Mouse (Mus musculus) heart, embryonic 10.5 days (tissue): Measurements from ENCODE around the gene Tmem212. TPM values are rescaled to one million over a fixed set of nuclear protein-coding genes. Genes with fewer than 3 reads are reported as not detected.

Experiments used
- DNase-seq: peaks from one replicate; pipeline ENCODE4 v3.0.0-alpha.2; 2017; ENCODE audit warnings: low spot score
- H3K27ac ChIP-seq: fragments of 300-500 bp; sonication (generic); 2 replicates; pipeline ENCODE4 v1.5.1; 2016; ENCODE audit warnings: mild to moderate bottlenecking
- H3K27me3 ChIP-seq: fragments of 300-500 bp; sonication (generic); 2 replicates; pipeline ENCODE4 v1.6.1; 2016; ENCODE audit warnings: mild to moderate bottlenecking; ENCODE audit not compliant: poor library complexity, insufficient read depth, severe bottlenecking
- H3K36me3 ChIP-seq: fragments of 300-500 bp; sonication (generic); 2 replicates; pipeline ENCODE4 v1.6.1; 2016; ENCODE audit warnings: mild to moderate bottlenecking, moderate library complexity
- H3K4me1 ChIP-seq: fragments of 300-500 bp; sonication (generic); 2 replicates; pipeline ENCODE4 v1.6.1; 2016; ENCODE audit warnings: mild to moderate bottlenecking
- H3K4me3 ChIP-seq: fragments of 300-500 bp; sonication (generic); 2 replicates; pipeline ENCODE4 v1.5.1; 2016; ENCODE audit warnings: mild to moderate bottlenecking, moderate library complexity
- H3K9me3 ChIP-seq: fragments of 300-500 bp; sonication (generic); 2 replicates; pipeline ENCODE4 v1.6.1; 2016; ENCODE audit warnings: mild to moderate bottlenecking, moderate library complexity
- WGBS: fragments of 180-500 bp; shearing (Covaris S2); methylation state at CpG from one replicate; pipeline ENCODE4 v1.1.7; 2016; 5-methylcytosine and 5-hydroxymethylcytosine counted together
- polyA plus RNA-seq: library from polyadenylated mRNA; unstranded; fragments of >200 nt; fragmentation: Nextera tagmentation; extraction: Ambion mirVana; gene quantifications from 2 replicates; pipeline ENCODE4 v1.2.1, GENCODE M21; 2016

Tmem212 gene
- polyA plus RNA-seq, 1 experiment from 2014 or later = not detected

DNA sequence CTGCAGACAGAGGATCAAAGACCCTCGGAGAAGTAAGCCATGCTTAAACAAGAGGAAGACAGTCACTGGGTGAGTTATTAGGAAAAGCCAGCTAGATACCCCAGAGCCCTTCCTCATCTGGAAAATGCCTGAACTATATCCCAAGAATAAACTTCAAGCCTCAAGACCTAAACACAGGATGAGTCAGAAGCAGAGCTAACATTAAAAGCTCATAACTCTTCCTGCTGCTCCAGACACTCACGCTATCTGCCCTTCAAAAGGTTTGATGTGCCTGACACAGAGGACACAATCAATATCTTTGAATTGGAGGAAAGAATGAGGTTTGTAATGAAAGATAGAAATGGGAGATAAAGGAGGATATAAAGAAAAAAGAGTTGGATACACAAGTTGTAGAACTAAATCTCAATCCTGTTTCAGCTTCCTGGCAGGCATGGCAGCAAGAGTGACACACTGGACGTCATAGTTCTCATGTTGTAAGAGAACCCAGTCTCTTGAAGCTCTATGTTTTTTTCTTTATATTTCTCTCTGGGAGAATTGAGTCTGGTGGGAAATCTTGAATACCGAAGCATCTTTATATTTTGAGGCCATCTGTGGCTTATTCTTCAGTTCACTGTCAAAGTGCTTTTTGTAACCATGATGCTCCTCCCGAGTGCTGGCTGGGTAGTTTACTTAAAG is 37.6 kb downstream of the Tmem212 start:
- Histone ChIP-seq H3K27ac (peak overlapping the region; percentile 75), H3K4me3 (peak overlapping the region; percentile 9; the same call in 1 of the 2 replicates)
- WGBS = 38% methylated on average over 5 of the region's 5 CpGs

DNA sequence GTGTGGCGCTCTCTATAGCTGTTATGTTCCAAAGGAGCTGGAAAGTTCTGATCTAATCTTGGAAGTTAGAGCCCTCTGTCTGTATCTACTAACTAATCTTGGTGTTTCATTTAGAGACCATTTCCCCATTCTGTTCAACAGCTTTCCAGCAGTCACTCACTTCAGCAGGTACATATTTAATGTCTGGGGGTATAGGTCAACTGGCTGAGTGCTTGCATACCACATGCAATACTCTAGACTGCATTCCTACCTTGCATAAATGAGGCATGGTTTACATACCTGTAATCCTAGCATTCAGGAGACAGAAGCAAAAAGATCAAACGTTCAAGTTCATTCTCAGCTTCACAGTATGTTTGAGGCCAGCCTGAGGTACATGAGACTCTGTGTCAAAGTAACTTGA is 39.9 kb downstream of the Tmem212 start:
- Histone ChIP-seq H3K9me3 (no peaks in the 10 kb centered on the region), H3K4me3 (no peak overlapping the region), H3K27ac (no peak overlapping the region), H3K4me1 (peaks cover 32% of the 10 kb centered on the region), H3K27me3 (no peaks in the 10 kb centered on the region), H3K36me3 (no peaks in the 10 kb centered on the region)
- 82% methylated on average over 2 of the region's 2 CpGs for WGBS
- no peak for DNase-seq

More for the DNA sequence above, 37.6 kb downstream of the Tmem212 start:
- DNase-seq = peak; percentile 24
- Histone ChIP-seq H3K4me1 (peaks cover 53% of the 10 kb centered on the region), H3K9me3 (no peaks in the 10 kb centered on the region), H3K36me3 (no peaks in the 10 kb centered on the region), H3K27me3 (no peaks in the 10 kb centered on the region)

- Histone ChIP-seq H3K27me3 (no peaks in the 10 kb centered on the region), H3K4me3 (no peak overlapping the region), H3K9me3 (no peaks in the 10 kb centered on the region), H3K4me1 (peaks cover 20% of the 10 kb centered on the region), H3K27ac (no peak overlapping the region), H3K36me3 (no peaks in the 10 kb centered on the region)
- 81% methylated on average over 5 of the region's 5 CpGs for WGBS
- DNase-seq = peak; percentile 33
Measured at GRCm38 (mm10) chr3:27854431-27855180, 41.6 kb downstream of the Tmem212 start.

GRCm38 (mm10) chr3:27843266-27843665 is 52.9 kb downstream of the Tmem212 start:
- Histone ChIP-seq H3K27ac (no peak overlapping the region), H3K36me3 (no peaks in the 10 kb centered on the region), H3K9me3 (no peaks in the 10 kb centered on the region), H3K4me3 (no peak overlapping the region), H3K4me1 (peaks cover 30% of the 10 kb centered on the region), H3K27me3 (0 out of 2 replicates have a peak, but pooled peaks cover 4% of the 10 kb centered on the region)
- DNase-seq = peak; percentile 73
- WGBS = 40% methylated on average over 5 of the region's 5 CpGs

- 47% methylated on average over 5 of the region's 5 CpGs for WGBS
- Histone ChIP-seq H3K4me3 (no peak overlapping the region), H3K4me1 (peaks cover 30% of the 10 kb centered on the region), H3K27ac (no peak overlapping the region), H3K36me3 (no peaks in the 10 kb centered on the region), H3K27me3 (0 out of 2 replicates have a peak, but pooled peaks cover 4% of the 10 kb centered on the region), H3K9me3 (no peaks in the 10 kb centered on the region)
- peak; percentile 66 for DNase-seq
Measured at GRCm38 (mm10) chr3:27842856-27843255, 53.3 kb downstream of the Tmem212 start.

GRCm38 (mm10) chr3:27840311-27840710 is 55.9 kb downstream of the Tmem212 start:
- Histone ChIP-seq H3K36me3 (no peaks in the 10 kb centered on the region), H3K9me3 (no peaks in the 10 kb centered on the region), H3K27me3 (peaks cover 7% of the 10 kb centered on the region; the same call in 1 of the 2 replicates), H3K27ac (peak overlapping the region; percentile 70), H3K4me3 (peak overlapping the region; percentile 49), H3K4me1 (peaks cover 35% of the 10 kb centered on the region)
- WGBS = 30% methylated on average over 9 of the region's 9 CpGs
- DNase-seq = peak; percentile 73

- WGBS = 31% methylated on average over 3 of the region's 3 CpGs
- H3K4me1 ChIP-seq = peaks cover 37% of the 10 kb centered on the region
- peak overlapping the region; percentile 49 for H3K4me3 ChIP-seq
- peak overlapping the region; percentile 70 for H3K27ac ChIP-seq
- H3K9me3 ChIP-seq = no peaks in the 10 kb centered on the region
- peak; percentile 70 for DNase-seq
- H3K36me3 ChIP-seq = no peaks in the 10 kb centered on the region
- H3K27me3 ChIP-seq = peaks cover 8% of the 10 kb centered on the region; the same call in 1 of the 2 replicates
Measured at GRCm38 (mm10) chr3:27839795-27840194, 56.4 kb downstream of the Tmem212 start.

DNA sequence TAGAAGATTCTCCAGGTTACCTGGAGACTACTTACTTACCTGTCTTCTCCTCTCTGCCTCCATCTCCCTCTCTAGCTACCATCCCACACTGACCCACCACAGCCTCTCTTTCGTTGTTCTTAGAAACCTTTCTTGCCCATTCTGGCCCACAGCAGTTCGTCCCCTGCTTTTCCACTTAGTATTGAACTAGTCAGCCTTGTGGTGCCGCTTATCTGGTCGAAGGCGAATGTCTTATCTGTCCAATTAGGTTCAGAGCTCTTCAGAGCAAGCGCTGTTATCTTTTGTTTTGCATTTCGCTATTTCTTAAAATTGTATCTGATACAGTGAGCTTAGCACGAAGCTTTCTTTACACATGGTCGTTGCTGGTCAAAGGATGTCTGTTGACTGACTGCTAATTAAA is 56.9 kb downstream of the Tmem212 start:
- peak; percentile 56 for DNase-seq
- no peaks in the 10 kb centered on the region for H3K9me3 ChIP-seq
- 22% methylated on average over 9 of the region's 9 CpGs for WGBS

GRCm38 (mm10) chr3:27836297-27836696 is 59.9 kb downstream of the Tmem212 start:
- Histone ChIP-seq H3K4me1 (peaks cover 23% of the 10 kb centered on the region), H3K36me3 (no peaks in the 10 kb centered on the region), H3K9me3 (peaks cover 5% of the 10 kb centered on the region), H3K27ac (no peak overlapping the region), H3K27me3 (peaks cover 4% of the 10 kb centered on the region; the same call in 1 of the 2 replicates), H3K4me3 (no peak overlapping the region)
- WGBS = 51% methylated on average over 3 of the region's 3 CpGs
- DNase-seq = peak; percentile 24

More for the DNA sequence above, 56.9 kb downstream of the Tmem212 start:
- peak overlapping the region; percentile 49; the same call in 1 of the 2 replicates for H3K4me3 ChIP-seq
- peaks cover 37% of the 10 kb centered on the region for H3K4me1 ChIP-seq
- peak overlapping the region; percentile 70; the same call in 1 of the 2 replicates for H3K27ac ChIP-seq
- no peaks in the 10 kb centered on the region for H3K36me3 ChIP-seq
- peaks cover 8% of the 10 kb centered on the region; the same call in 1 of the 2 replicates for H3K27me3 ChIP-seq

GRCm38 (mm10) chr3:27835786-27836185 is 60.4 kb downstream of the Tmem212 start:
- Histone ChIP-seq H3K4me3 (no peak overlapping the region), H3K36me3 (no peaks in the 10 kb centered on the region), H3K27ac (no peak overlapping the region), H3K27me3 (peaks cover 4% of the 10 kb centered on the region; the same call in 1 of the 2 replicates), H3K4me1 (peaks cover 23% of the 10 kb centered on the region), H3K9me3 (peaks cover 5% of the 10 kb centered on the region)
- WGBS = 88% methylated on average over 8 of the region's 8 CpGs
- peak; percentile 53 for DNase-seq

GRCm38 (mm10) chr3:27828755-27829154 is 67.4 kb downstream of the Tmem212 start:
- peaks cover 5% of the 10 kb centered on the region for H3K9me3 ChIP-seq
- DNase-seq = peak; percentile 70
- no peak overlapping the region for H3K27ac ChIP-seq
- no peak overlapping the region for H3K4me3 ChIP-seq
- no peaks in the 10 kb centered on the region for H3K4me1 ChIP-seq
- no peaks in the 10 kb centered on the region for H3K36me3 ChIP-seq
- H3K27me3 ChIP-seq = no peaks in the 10 kb centered on the region
- WGBS = 70% methylated on average over 3 of the region's 3 CpGs

GRCm38 (mm10) chr3:27827236-27827635 is 68.9 kb downstream of the Tmem212 start:
- 91% methylated on average over 3 of the region's 3 CpGs for WGBS
- Histone ChIP-seq H3K4me3 (no peak overlapping the region), H3K27ac (no peak overlapping the region), H3K9me3 (peaks cover 5% of the 10 kb centered on the region), H3K27me3 (no peaks in the 10 kb centered on the region), H3K4me1 (peaks cover 4% of the 10 kb centered on the region; the same call in 1 of the 2 replicates), H3K36me3 (no peaks in the 10 kb centered on the region)
- DNase-seq = peak; percentile 68

DNA sequence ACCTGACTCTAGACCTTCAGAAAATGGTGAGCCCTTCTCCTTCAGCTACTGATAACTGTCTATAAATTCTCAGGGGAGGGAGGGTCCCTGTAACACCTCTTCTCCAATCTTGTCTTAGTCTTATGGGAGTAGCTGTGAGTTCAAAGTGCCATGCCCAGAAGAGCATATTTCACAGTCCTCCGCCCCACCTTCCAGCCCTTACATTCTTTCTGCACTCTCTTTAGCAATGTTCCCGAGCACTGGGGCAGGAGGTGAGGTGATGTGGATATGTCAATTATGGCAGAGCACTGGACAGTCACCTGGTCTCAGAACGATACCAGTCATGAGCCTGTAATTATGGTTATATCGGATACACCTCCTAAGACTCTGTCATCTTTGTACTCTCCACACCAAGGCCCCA is 70.2 kb downstream of the Tmem212 start:
- Histone ChIP-seq H3K4me1 (peaks cover 4% of the 10 kb centered on the region; the same call in 1 of the 2 replicates), H3K4me3 (no peak overlapping the region), H3K27ac (no peak overlapping the region), H3K9me3 (no peaks in the 10 kb centered on the region), H3K27me3 (no peaks in the 10 kb centered on the region), H3K36me3 (no peaks in the 10 kb centered on the region)
- DNase-seq = peak; percentile 17
- 80% methylated on average over 4 of the region's 4 CpGs for WGBS
